Mouse (Mus musculus) kidney, embryonic 16.5 days (tissue): Measurements from ENCODE around the gene Sgo2a. TPM values are rescaled to one million over a fixed set of nuclear protein-coding genes. Genes with fewer than 3 reads are reported as not detected.

Source experiments
- ATAC-seq: fragments of 200-750 bp; cut with Nextera tagmentation; 2 replicates; pipeline ENCODE4 v1.8.0; 2017; ENCODE audit warnings: moderate TSS enrichment; ENCODE audit not compliant: low FRiP score, low TSS enrichment
- H3K27ac ChIP-seq: fragments of 300-500 bp; sonication (generic); 2 replicates; pipeline ENCODE4 v1.5.1; 2014; ENCODE audit warnings: low read length
- H3K27me3 ChIP-seq: fragments of 300-500 bp; sonication (generic); 2 replicates; pipeline ENCODE4 v1.6.1; 2014; ENCODE audit warnings: low read length, control low read depth, mixed read lengths; ENCODE audit not compliant: insufficient read depth
- H3K36me3 ChIP-seq: fragments of 300-500 bp; sonication (generic); 2 replicates; pipeline ENCODE4 v1.6.1; 2014; ENCODE audit warnings: low read length, control low read depth, mixed read lengths; ENCODE audit not compliant: insufficient read depth
- H3K4me1 ChIP-seq: fragments of 300-500 bp; sonication (generic); 2 replicates; pipeline ENCODE4 v1.6.1; 2014; ENCODE audit warnings: low read length, control low read depth, mixed read lengths; ENCODE audit not compliant: insufficient read depth
- H3K4me2 ChIP-seq: fragments of 300-500 bp; sonication (generic); replicated peaks from 2 replicates; pipeline ENCODE4 v1.6.1; 2014; ENCODE audit warnings: low read depth, low read length
- H3K4me3 ChIP-seq: fragments of 300-500 bp; sonication (generic); 2 replicates; pipeline ENCODE4 v1.5.1; 2014; ENCODE audit warnings: mild to moderate bottlenecking, low read length
- H3K9ac ChIP-seq: fragments of 300-500 bp; sonication (generic); replicated peaks from 2 replicates; pipeline ENCODE4 v1.6.1; 2014; ENCODE audit warnings: low read length
- H3K9me3 ChIP-seq: fragments of 300-500 bp; sonication (generic); 2 replicates; pipeline ENCODE4 v1.6.1; 2016; ENCODE audit warnings: low read length, control low read depth
- WGBS: fragments of 180-500 bp; shearing (Covaris S2); extraction: QIAGEN DNeasy Blood & Tissue Kit; methylation state at CpG from one replicate; pipeline ENCODE4 v1.1.7; 2014; 5-methylcytosine and 5-hydroxymethylcytosine counted together
- polyA plus RNA-seq: library from polyadenylated mRNA; unstranded; fragments of >200 nt; fragmentation: Nextera tagmentation; extraction: Ambion mirVana; gene quantifications from 2 replicates; pipeline ENCODE4 v1.2.1, GENCODE M21; 2015

The Sgo2a gene
- polyA plus RNA-seq, 1 experiment from 2014 or later: 15.6 TPM

DNA sequence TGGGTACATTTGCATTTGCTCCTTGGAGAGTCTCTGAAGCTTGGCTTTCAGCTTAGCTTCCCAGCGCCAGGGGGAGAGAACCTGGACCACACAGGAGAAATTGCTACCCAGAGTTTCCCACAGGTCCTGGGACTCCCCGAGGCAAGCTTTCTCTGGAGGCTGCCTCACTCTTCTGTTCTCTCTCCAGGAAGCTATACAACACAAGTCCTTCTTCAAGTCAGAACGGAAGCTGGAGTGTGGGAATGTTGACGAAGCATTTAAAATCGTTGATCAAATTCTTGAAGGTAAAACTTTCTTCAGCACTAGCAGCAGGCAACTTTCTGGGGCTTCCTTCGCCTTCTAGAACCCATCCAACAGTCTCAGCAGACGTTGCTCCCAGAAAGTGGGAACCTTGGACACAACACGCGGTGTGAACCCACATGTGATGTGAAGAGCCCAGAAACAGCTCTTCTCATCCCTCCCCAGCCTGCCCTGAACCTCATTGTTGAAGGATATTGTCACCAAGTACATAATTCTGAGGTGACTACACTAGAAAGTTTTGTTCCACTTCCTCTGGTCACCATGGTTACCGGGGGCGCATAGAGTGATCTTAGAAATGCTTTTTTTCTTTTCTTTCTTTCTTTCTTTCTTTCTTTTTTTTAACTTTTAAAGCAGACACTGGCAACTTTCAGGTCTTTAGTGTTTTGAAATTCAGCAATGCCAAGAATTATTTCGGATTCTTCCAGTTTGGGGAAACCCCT lies 77.4 kb downstream of the Sgo2a start:
- no peak overlapping the region for H3K4me2 ChIP-seq
- H3K9ac ChIP-seq: no peak overlapping the region
- H3K4me1 ChIP-seq: no peaks in the 10 kb centered on the region
- H3K36me3 ChIP-seq: no peaks in the 10 kb centered on the region
- no peaks in the 10 kb centered on the region for H3K27me3 ChIP-seq
- no peaks in the 10 kb centered on the region for H3K9me3 ChIP-seq
- no peak overlapping the region for H3K4me3 ChIP-seq
- 69% methylated on average over 12 of the region's 12 CpGs for WGBS
- ATAC-seq: no peak
- H3K27ac ChIP-seq: no peak overlapping the region

DNA sequence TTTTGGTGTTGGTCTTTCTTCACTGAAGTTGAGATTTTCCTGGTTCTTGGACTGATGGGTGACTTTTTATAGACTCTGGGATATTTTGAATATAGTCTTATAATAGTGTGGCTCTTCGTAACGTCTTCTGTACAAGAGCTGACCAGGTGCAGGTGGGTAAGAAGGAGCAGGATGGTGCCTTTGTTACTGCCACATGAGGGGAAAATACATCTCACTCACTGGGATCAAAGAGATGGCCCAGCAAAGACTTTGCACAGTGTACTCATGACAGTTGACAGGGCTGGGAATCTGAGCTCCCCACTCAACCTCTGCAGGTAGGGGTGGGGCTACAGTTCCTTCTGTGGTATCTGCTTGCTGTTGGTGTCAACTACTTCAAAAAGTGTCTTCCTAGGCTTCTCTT lies 78.5 kb downstream of the Sgo2a start:
- H3K9me3 ChIP-seq: no peaks in the 10 kb centered on the region
- H3K36me3 ChIP-seq: no peaks in the 10 kb centered on the region
- no peak overlapping the region for H3K4me3 ChIP-seq
- ATAC-seq: no peak
- WGBS: 89% methylated on average over 2 of the region's 2 CpGs
- no peaks in the 10 kb centered on the region for H3K27me3 ChIP-seq
- no peaks in the 10 kb centered on the region for H3K4me1 ChIP-seq
- no peak overlapping the region for H3K4me2 ChIP-seq
- no peak overlapping the region for H3K9ac ChIP-seq
- H3K27ac ChIP-seq: no peak overlapping the region

Other genes with a start within 250 kb of the Sgo2a start
- gene Spats2l, start 221.8 kb upstream of the Sgo2a start, polyA plus RNA-seq: 61.2 and 61.4 TPM in 2 replicates
- 17.1 and 18.7 TPM in 2 replicates for gene Kctd18, start 23.0 kb downstream of the Sgo2a start, polyA plus RNA-seq
- 0.36 and 0.45 TPM in 2 replicates for gene Aox1, start 34.0 kb downstream of the Sgo2a start, polyA plus RNA-seq
- 3.5 and 3.6 TPM in 2 replicates for gene Aox3, start 117.2 kb downstream of the Sgo2a start, polyA plus RNA-seq
- gene Aox4, start 214.4 kb downstream of the Sgo2a start, polyA plus RNA-seq: 0.02 TPM in 1 of 2 replicates, not detected in the other